Mouse (Mus musculus): ENCODE data around the gene Atp8b5.

Atp8b5 gene

DNA sequence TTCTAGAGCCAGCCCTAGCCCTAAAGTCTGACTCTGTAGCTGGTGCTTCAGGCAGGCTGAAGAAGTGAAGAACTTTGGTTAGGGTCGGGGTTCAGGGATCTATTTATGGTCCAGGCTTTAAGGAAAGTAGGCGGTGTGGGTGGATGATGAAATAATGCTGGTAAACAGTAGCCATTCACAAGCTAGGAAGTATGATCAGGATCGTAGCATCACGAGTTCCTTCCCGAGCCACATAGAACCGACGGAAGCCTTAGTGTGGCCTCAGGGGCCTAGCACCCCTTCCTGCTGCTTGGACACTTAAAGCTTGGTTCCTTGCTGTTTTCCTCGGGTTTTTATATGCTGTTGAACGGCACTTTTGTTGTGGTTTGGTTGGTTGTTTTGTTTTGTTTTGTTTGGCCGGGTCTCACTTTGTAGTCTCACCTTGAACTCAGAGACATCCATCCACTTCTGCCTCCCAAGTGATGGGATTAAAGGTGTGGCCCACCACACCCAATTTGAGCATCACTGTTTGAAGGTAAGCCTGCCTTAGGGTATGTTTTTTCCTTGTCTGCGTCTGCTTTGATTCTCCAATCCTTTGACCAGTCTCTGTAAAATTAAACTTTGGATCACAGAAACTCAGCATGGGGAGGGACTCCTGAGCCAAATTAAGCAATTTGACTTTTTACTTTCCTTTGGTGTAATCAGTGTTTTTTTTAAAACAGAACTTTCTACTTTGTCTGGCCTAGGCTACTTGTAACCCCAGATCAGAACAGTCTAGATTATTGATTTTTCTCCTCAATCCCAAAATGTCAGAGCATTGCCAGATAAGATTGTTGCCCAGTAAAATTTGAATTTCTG, 116.5 kb downstream of the Atp8b5 start:
- DNase-seq (ENCODE audit: low read depth), result no peak

GRCm38 (mm10) chr4:43384083-43384460, 117.1 kb downstream of the Atp8b5 start:
- DNase-seq (ENCODE audit: low read depth), result no peak

GRCm38 (mm10) chr4:43384541-43384940, 117.6 kb downstream of the Atp8b5 start:
- DNase-seq (ENCODE audit: low read depth), result no peak

- DNase-seq (ENCODE audit: low read depth), result no peak
Observed at GRCm38 (mm10) chr4:43386932-43387331, 120.0 kb downstream of the Atp8b5 start.

DNA sequence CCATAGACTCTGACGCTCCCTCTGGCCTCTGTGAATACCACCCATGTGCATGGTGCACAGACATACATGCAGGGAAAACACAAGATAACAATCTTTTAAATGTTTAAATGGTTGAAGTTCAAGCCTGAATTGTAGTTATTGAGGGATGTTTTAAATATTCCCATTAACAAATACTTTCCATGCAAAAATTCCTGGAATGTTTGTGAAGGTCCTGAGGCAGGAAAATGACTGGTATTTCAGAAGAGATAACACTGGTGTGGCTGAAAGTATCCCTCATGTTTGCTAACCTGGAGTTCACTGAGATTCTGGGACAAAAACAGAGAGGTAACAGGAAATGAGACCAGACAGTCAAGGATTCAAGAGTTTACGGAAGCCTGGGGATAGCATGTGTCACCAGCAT, 122.4 kb downstream of the Atp8b5 start:
- DNase-seq (ENCODE audit: low read depth), result no peak

DNA sequence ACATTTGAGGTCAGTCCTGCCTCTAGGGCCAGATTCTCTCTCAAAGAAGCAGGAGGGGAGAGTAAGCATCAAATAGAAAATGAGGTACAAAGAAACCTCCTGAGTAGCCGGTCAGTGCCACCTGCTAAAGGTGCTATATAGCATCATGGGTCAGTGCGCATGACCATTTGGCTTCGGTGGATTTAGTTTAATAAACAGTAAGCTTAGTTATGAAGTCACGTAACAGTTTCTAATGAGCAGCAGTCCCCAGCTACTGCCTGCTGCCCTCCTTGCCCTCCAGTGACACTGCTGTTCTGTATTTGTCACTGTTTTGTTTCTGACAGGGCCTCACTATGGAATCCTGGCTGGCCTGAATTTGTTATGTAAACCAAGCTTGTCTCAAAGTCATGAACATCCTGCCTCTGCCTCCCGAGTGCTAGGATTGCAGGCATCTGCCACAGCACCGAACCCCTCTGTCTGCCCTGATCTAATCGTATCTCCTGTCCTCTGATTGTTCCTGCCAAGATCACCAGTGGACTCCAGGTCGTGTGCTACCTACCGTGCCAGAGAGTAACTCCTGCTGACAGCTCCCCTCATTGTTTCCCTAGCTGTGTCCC, 123.0 kb downstream of the Atp8b5 start:
- no peak for DNase-seq (ENCODE audit: low read depth)

GRCm38 (mm10) chr4:43391521-43392050, 124.6 kb downstream of the Atp8b5 start:
- DNase-seq (ENCODE audit: low read depth), result no peak

- no peak for DNase-seq (ENCODE audit: low read depth)
Observed at GRCm38 (mm10) chr4:43394345-43394891, 127.5 kb downstream of the Atp8b5 start.

DNA sequence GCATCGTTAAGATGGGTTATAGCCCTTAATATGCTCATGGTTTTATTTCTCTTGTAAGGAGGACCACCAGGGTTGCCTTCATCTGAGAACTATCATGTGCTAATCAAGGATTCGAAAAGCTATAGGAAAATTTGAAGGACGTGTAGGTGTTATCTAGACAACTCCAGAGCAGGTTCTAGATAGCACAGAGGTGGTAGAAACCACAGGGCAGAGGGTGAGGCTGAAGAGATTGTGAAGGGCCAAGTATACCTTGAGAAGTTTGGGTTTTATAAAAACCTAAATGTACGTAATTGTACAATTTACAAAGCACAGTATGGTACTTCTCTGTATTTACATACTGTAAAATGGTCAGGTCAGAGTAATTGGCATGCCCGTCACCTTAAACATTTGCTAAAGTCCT, 128.2 kb downstream of the Atp8b5 start:
- DNase-seq (ENCODE audit: low read depth), result no peak

DNA sequence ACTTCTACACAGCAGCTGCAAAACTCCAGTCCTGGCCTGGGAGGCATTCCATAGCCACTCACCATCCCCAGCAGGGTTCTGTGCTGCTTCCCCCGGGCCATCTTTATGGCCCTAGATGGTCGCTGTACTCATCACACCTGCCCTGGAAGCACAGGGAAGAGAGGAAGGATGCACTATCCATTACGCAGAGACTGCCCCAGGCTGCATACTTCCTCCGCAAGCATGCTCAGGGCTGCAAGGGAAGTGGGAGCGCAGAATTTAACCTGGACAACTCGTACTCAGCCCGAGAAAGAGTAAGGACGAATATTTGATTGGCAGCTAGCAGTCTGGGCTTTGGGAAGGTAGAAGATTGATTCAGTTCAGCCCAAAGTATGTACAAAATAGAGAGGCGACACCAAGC, 128.9 kb downstream of the Atp8b5 start:
- no peak for DNase-seq (ENCODE audit: low read depth)

GRCm38 (mm10) chr4:43396381-43396780, 129.4 kb downstream of the Atp8b5 start:
- DNase-seq (ENCODE audit: low read depth), result no peak

GRCm38 (mm10) chr4:43398014-43398413, 131.1 kb downstream of the Atp8b5 start:
- DNase-seq (ENCODE audit: low read depth), result no peak

GRCm38 (mm10) chr4:43398829-43399331, 131.9 kb downstream of the Atp8b5 start:
- DNase-seq (ENCODE audit: low read depth), result no peak

GRCm38 (mm10) chr4:43399391-43400131, 132.6 kb downstream of the Atp8b5 start:
- no peak for DNase-seq (ENCODE audit: low read depth)

- DNase-seq (ENCODE audit: low read depth), result no peak
Observed at GRCm38 (mm10) chr4:43400976-43401375, 134.0 kb downstream of the Atp8b5 start.

GRCm38 (mm10) chr4:43401486-43401885, 134.5 kb downstream of the Atp8b5 start:
- no peak for DNase-seq (ENCODE audit: low read depth)

DNA sequence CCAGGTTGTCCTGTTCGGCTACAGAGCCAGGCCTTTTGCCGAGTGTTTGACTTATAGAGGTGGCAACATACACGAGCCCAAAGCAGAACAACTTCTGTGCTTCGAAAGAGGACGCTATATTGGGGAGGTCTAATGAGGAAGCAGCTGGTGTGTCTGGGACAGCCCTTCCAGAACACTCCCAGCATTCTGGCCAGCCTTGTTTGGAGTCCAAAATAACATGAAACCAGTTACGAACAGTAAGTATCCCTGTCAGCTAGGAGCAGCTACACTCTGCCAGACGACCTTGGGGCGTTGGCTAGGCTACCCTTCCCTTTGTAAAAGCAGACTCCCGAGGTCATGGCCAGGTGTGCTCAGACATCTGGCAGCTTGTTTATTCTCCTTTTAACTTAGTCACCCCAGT, 135.3 kb downstream of the Atp8b5 start:
- no peak for DNase-seq (ENCODE audit: low read depth)

GRCm38 (mm10) chr4:43404697-43405096, 137.7 kb downstream of the Atp8b5 start:
- DNase-seq (ENCODE audit: low read depth), result no peak

GRCm38 (mm10) chr4:43406162-43406971, 139.4 kb downstream of the Atp8b5 start:
- no peak for DNase-seq (ENCODE audit: low read depth)

DNA sequence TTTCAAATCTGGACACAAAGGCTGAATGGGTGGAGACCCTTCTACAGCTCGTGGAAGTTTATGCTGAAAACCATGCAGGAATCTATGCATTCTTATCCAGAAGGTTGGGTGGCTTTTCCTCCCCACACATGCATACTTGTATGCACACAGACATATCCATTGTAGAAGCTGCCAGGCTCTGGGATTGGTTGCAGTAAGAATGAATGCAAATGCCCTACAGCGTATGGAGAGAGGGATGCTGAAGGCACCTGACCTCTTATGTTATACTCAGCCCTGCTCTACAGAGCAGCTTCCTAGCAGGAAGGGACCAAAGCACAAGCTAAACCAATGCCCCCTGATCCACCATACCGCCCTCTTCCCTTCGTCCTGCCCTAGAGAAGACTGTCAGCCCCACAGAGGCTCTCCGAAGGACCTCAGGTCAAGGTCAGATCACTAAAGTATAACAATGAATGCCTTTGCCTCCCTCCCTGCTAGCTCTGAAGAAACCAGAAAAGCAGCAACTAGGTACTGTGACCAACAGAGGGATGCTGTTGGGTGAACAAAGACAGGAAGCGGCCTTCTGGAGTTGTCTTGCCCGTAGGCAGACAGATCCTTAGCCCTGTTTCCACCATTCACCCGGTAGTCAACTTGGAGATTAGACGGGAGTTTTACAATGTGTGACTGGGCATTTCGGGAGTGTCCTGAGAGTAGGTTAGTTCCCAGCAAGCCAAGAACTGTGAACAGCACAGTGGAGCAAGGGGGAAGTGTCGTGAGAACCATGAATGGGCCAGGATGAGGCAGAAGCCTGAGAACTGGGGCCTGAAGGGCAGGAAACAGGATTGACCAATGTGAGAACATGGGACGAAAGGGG, 140.3 kb downstream of the Atp8b5 start:
- DNase-seq (ENCODE audit: low read depth), result no peak

Data from naive thymus-derived CD4-positive, alpha-beta T cell, adult 2 months (primary cell).